Mouse (Mus musculus) erythroblast, embryonic 14.5 days (primary cell): ENCODE data around the gene Hoxc9.

ENCODE experiments used
- GATA1 ChIP-seq: IDR thresholded peaks from 2 replicates; pipeline ENCODE4 v1.6.1; 2012; ENCODE audit warnings: low read length, inconsistent platforms, mixed read lengths
- TAL1 ChIP-seq: IDR thresholded peaks from 3 replicates; pipeline ENCODE4 v1.6.1; 2012; ENCODE audit warnings: low read length, inconsistent platforms, mixed read lengths

DNA sequence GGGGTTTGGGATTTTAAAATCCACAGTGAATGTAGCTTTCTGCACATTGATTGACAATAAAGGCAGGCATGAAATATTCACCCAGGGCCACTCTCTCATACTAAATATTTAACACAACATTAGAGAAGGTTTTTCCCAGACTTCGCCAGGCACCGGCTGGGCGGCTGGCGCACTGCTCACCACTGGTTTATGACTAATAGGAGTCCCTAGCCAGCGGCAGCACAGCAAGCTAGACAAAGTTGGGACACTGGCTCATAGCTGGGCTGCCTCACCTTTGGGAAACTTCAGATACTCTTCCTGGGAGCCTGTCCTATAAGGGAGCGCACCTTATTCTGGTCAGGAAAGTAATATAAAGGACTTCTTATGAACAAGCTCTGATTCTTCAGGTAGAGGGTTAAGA lies 22.7 kb upstream of the Hoxc9 start:
- TF ChIP-seq TAL1 (no peak), GATA1 (no peak)
